Mouse (Mus musculus) liver, adult (tissue): ENCODE data around the gene H2al2b.
"Not testable (repeated sequence)": the region's sequence is repeated elsewhere in the genome, so short reads cannot be mapped to it uniquely, and the experiment has no call there.

Experiments
- GATA4 ChIP-seq: IDR thresholded peaks from 2 replicates; pipeline ENCODE4 v1.6.1; 2014; ENCODE audit warnings: mild to moderate bottlenecking, low read length; ENCODE audit not compliant: insufficient replicate concordance

The H2al2b gene

DNA sequence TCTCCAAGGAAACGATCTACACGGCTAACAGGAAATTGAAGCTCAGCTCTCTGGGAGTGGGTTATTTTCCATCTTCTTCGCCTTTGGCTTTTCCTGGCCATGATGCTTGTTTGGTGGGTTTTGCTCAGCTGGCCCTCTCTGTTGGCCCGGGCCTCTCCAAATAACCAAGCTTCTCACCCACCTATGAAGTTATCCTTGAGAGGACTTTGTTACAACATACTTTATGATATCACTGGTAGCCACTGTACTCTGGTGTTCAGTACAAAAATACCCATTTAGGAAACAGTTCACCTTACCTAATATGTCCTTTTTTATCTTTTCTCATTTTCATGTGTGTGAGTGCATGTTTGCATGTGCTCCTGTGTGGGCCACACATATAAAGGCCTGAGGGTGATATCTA is at the start of gene H2al2b:
H2al2b (minus strand) TSS at position 101 of the 400 bp plus-strand sequence.
- TF ChIP-seq GATA4, result not testable (repeated sequence)
